Mouse (Mus musculus) brain, embryonic 14.5 days (tissue): ENCODE measurements around the gene Cldnd2.

Experiments
- CTCF ChIP-seq: fragments of 200-500 bp; IDR thresholded peaks from 2 replicates; pipeline ENCODE4 v1.5.1; 2012; ENCODE audit warnings: inconsistent platforms, mild to moderate bottlenecking, moderate library complexity, borderline replicate concordance; ENCODE audit not compliant: insufficient read depth, insufficient read length; ENCODE audit errors: extremely low read depth
- POLR2A ChIP-seq: fragments of 200-500 bp; IDR thresholded peaks from 2 replicates; pipeline ENCODE4 v1.6.1; 2012; ENCODE audit warnings: mild to moderate bottlenecking, inconsistent platforms, borderline replicate concordance; ENCODE audit not compliant: poor library complexity, insufficient read depth, insufficient read length, severe bottlenecking; ENCODE audit errors: extremely low read depth

GRCm38 (mm10) chr7:43453599-43454355 is 13.2 kb downstream of the Cldnd2 start:
- TF ChIP-seq CTCF: no peak
- no peak for TF ChIP-seq POLR2A
